10 mouse cellular contexts compared by ENCODE assay signal in genomic region chr5:113157588-113157987, GRCm38 (mm10).
DNase-seq lines count a peak whose midpoint lies in the region; ATAC-seq and TF ChIP-seq lines count a peak whose summit lies in the region.
"Had no signal": no experiment of that assay in that cellular context is flagged by ENCODE, and none has a peak within 500 bp of the region (broad histone marks: within the 10 kb centered on the region; RNA-seq: fewer than 3 reads in every experiment).

No protein-coding gene starts in this region.

- peak overlapping the region; percentile 74 for H3K27ac ChIP-seq in heart, embryonic 12.5 days (ENCODE audit: poor library complexity, severe bottlenecking)
- H3K27ac ChIP-seq in lung, embryonic 15.5 days: peak overlapping the region; percentile 64
- peak overlapping the region; percentile 9; the same call in 1 of the 2 replicates for H3K27ac ChIP-seq in embryonic facial prominence, embryonic 12.5 days
- H3K27ac ChIP-seq: hindbrain, embryonic 15.5 days had no signal

- DNase-seq in heart, adult 9 months (ENCODE audit: low spot score in 2 of 2): no peak
- no peak for DNase-seq in lung, adult 2 months
- DNase-seq in lung, postnatal 4 days: peak; percentile 40 to 51
- no peak for DNase-seq in cerebellum, adult 9-10 months
- no peak for DNase-seq in thymus, adult 18-20 months
- DNase-seq: layer of hippocampus, adult 9-11 months had no signal

- H3K9me3 ChIP-seq in heart, embryonic 12.5 days (replicated peaks): no peaks in the 10 kb centered on the region
- H3K9me3 ChIP-seq in lung, embryonic 15.5 days: no peaks in the 10 kb centered on the region
- H3K9me3 ChIP-seq in embryonic facial prominence, embryonic 12.5 days: no peaks in the 10 kb centered on the region
- H3K9me3 ChIP-seq: hindbrain, embryonic 15.5 days had no signal

- 0 out of 2 replicates have a peak overlapping the region, but pooled peaks have one; percentile 4 for H3K9ac ChIP-seq in heart, embryonic 12.5 days
- no peak overlapping the region for H3K9ac ChIP-seq in lung, embryonic 15.5 days
- H3K9ac ChIP-seq in embryonic facial prominence, embryonic 12.5 days: no peak overlapping the region
- H3K9ac ChIP-seq: hindbrain, embryonic 15.5 days had no signal

- H3K4me2 ChIP-seq in heart, embryonic 12.5 days: no peak overlapping the region; the same call in 1 of the 2 replicates
- no peak overlapping the region for H3K4me2 ChIP-seq in lung, embryonic 15.5 days
- no peak overlapping the region for H3K4me2 ChIP-seq in embryonic facial prominence, embryonic 12.5 days (replicated peaks)
- H3K4me2 ChIP-seq: hindbrain, embryonic 15.5 days had no signal

- no peak overlapping the region for H3K4me3 ChIP-seq in heart, embryonic 12.5 days
- no peak overlapping the region for H3K4me3 ChIP-seq in lung, embryonic 15.5 days
- H3K4me3 ChIP-seq in lung, adult 2 months (replicated peaks; ENCODE audit: extremely low read depth, low read depth, low read length): no peak overlapping the region
- no peak overlapping the region for H3K4me3 ChIP-seq in embryonic facial prominence, embryonic 12.5 days
- H3K4me3 ChIP-seq: hindbrain, embryonic 15.5 days had no signal

- no peak for TF ChIP-seq POLR2A in lung, adult 2 months (IDR thresholded peaks at IDR 0.05; ENCODE audit: borderline replicate concordance, extremely low read depth, low read depth, low read length)

- peaks cover 79% of the 10 kb centered on the region for H3K4me1 ChIP-seq in heart, embryonic 12.5 days (replicated peaks)
- peaks cover 63% of the 10 kb centered on the region for H3K4me1 ChIP-seq in lung, embryonic 15.5 days
- peaks cover 6% of the 10 kb centered on the region for H3K4me1 ChIP-seq in lung, adult 2 months (ENCODE audit: control insufficient read depth, insufficient read depth, low read length)
- peaks cover 35% of the 10 kb centered on the region for H3K4me1 ChIP-seq in embryonic facial prominence, embryonic 12.5 days

- no peaks in the 10 kb centered on the region for H3K27me3 ChIP-seq in heart, embryonic 12.5 days (replicated peaks)
- no peaks in the 10 kb centered on the region for H3K27me3 ChIP-seq in lung, embryonic 15.5 days
- H3K27me3 ChIP-seq in embryonic facial prominence, embryonic 12.5 days: no peaks in the 10 kb centered on the region
- H3K27me3 ChIP-seq: hindbrain, embryonic 15.5 days had no signal

- no peaks in the 10 kb centered on the region for H3K36me3 ChIP-seq in heart, embryonic 12.5 days
- H3K36me3 ChIP-seq in lung, embryonic 15.5 days: no peaks in the 10 kb centered on the region
- H3K36me3 ChIP-seq in embryonic facial prominence, embryonic 12.5 days: no peaks in the 10 kb centered on the region
- H3K36me3 ChIP-seq: hindbrain, embryonic 15.5 days had no signal

- WGBS in heart, embryonic 12.5 days: 19% methylated on average over 10 of the region's 10 CpGs
- WGBS in lung, embryonic 15.5 days: 18% methylated on average over 10 of the region's 10 CpGs
- 24% methylated on average over 10 of the region's 10 CpGs for WGBS in lung, adult 2 months
- WGBS in embryonic facial prominence, embryonic 12.5 days: 44% methylated on average over 10 of the region's 10 CpGs

- peak; percentile 37 for ATAC-seq in heart, embryonic 12.5 days (ENCODE audit: insufficient number of reproducible peaks, low FRiP score)
- ATAC-seq in lung, embryonic 15.5 days (ENCODE audit: borderline replicate concordance, extremely low read depth, low FRiP score, low TSS enrichment): no peak
- no peak for ATAC-seq in embryonic facial prominence, embryonic 12.5 days (ENCODE audit: insufficient number of reproducible peaks, insufficient read depth, low FRiP score, low TSS enrichment)

- TF ChIP-seq CTCF in lung, adult 2 months (IDR thresholded peaks at IDR 0.05; ENCODE audit: insufficient read depth, low read length): no peak

Comparison
In these comparisons a context has a peak if more than half of its experiments do, and no peak if none do; other contexts are left out.
1. DNase-seq: peak in lung, postnatal 4 days (2 of 2); none in heart, adult 9 months (0 of 2), lung, adult 2 months (single experiment), cerebellum, adult 9-10 months (single experiment) and thymus, adult 18-20 months (0 of 2).
2. H3K27ac ChIP-seq: peak in every context shown above with its lines; median percentile 74 in heart, embryonic 12.5 days; 64 in lung, embryonic 15.5 days; 9 in embryonic facial prominence, embryonic 12.5 days.